Mouse (Mus musculus) neural tube, embryonic 11.5 days (tissue): Measurements from ENCODE around the gene Fgf5. TPM values are rescaled to one million over a fixed set of nuclear protein-coding genes. Genes with fewer than 3 reads are reported as not detected.

Experiments used
- ATAC-seq: fragments of 200-750 bp; cut with Nextera tagmentation; 2 replicates; pipeline ENCODE4 v1.8.0; 2017; ENCODE audit warnings: moderate number of reproducible peaks, mild to moderate bottlenecking, moderate TSS enrichment, moderate library complexity; ENCODE audit not compliant: insufficient read depth, low FRiP score, low TSS enrichment
- DNase-seq: peaks from one replicate; pipeline ENCODE4 v3.0.0-alpha.2; 2015; ENCODE audit warnings: low spot score
- H3K27ac ChIP-seq: fragments of 300-500 bp; sonication (generic); 2 replicates; pipeline ENCODE4 v1.5.1; 2014; ENCODE audit warnings: low read depth, mild to moderate bottlenecking, low read length
- H3K27me3 ChIP-seq: fragments of 300-500 bp; sonication (generic); 2 replicates; pipeline ENCODE4 v1.6.1; 2014; ENCODE audit warnings: mild to moderate bottlenecking, low read length, mixed read lengths; ENCODE audit not compliant: control insufficient read depth, insufficient read depth
- H3K36me3 ChIP-seq: fragments of 300-500 bp; sonication (generic); 2 replicates; pipeline ENCODE4 v1.6.1; 2014; ENCODE audit warnings: mild to moderate bottlenecking, low read length, moderate library complexity, mixed read lengths; ENCODE audit not compliant: control insufficient read depth, insufficient read depth
- H3K4me1 ChIP-seq: fragments of 300-500 bp; sonication (generic); 2 replicates; pipeline ENCODE4 v1.6.1; 2014; ENCODE audit warnings: low read length, mixed read lengths; ENCODE audit not compliant: control insufficient read depth, insufficient read depth
- H3K4me2 ChIP-seq: fragments of 300-500 bp; sonication (generic); 2 replicates; pipeline ENCODE4 v1.6.1; 2014; ENCODE audit warnings: low read depth, mild to moderate bottlenecking, moderate library complexity
- H3K4me3 ChIP-seq: fragments of 300-500 bp; sonication (generic); 2 replicates; pipeline ENCODE4 v1.5.1; 2014; ENCODE audit warnings: low read depth, low read length
- H3K9ac ChIP-seq: fragments of 300-500 bp; sonication (generic); 2 replicates; pipeline ENCODE4 v1.6.1; 2014; ENCODE audit warnings: mild to moderate bottlenecking, low read length
- H3K9me3 ChIP-seq: fragments of 300-500 bp; sonication (generic); 2 replicates; pipeline ENCODE4 v1.6.1; 2016; ENCODE audit warnings: low read length; ENCODE audit not compliant: control insufficient read depth
- WGBS: fragments of 180-500 bp; shearing (Covaris S2); extraction: QIAGEN DNeasy Blood & Tissue Kit; methylation state at CpG from one replicate; pipeline ENCODE4 v1.1.7; 2014; 5-methylcytosine and 5-hydroxymethylcytosine counted together
- polyA plus RNA-seq: library from polyadenylated mRNA; unstranded; fragments of >200 nt; fragmentation: Nextera tagmentation; extraction: Ambion mirVana; gene quantifications from 2 replicates; pipeline ENCODE4 v1.2.1, GENCODE M21; 2014

The Fgf5 gene
- polyA plus RNA-seq, 1 experiment from 2014 or later: 2.3 TPM

- Histone ChIP-seq H3K9ac (no peak overlapping the region), H3K27me3 (no peaks in the 10 kb centered on the region), H3K27ac (no peak overlapping the region), H3K4me1 (no peaks in the 10 kb centered on the region), H3K4me2 (no peak overlapping the region), H3K9me3 (no peaks in the 10 kb centered on the region), H3K4me3 (no peak overlapping the region), H3K36me3 (no peaks in the 10 kb centered on the region)
- no peak for ATAC-seq
- WGBS: 79% methylated on average over 7 of the region's 7 CpGs
- no peak for DNase-seq
These were observed 7.2 kb upstream of the Fgf5 start for GRCm38 (mm10) chr5:98246826-98247225.

GRCm38 (mm10) chr5:98247516-98247915 is 6.5 kb upstream of the Fgf5 start:
- H3K27ac ChIP-seq: no peak overlapping the region
- ATAC-seq (no peak), DNase-seq (no peak)
- H3K4me3 ChIP-seq: no peak overlapping the region
- no peak overlapping the region for H3K9ac ChIP-seq
- no peak overlapping the region for H3K4me2 ChIP-seq
- WGBS: 71% methylated on average over 2 of the region's 2 CpGs
- no peaks in the 10 kb centered on the region for H3K4me1 ChIP-seq
- no peaks in the 10 kb centered on the region for H3K27me3 ChIP-seq
- H3K9me3 ChIP-seq: no peaks in the 10 kb centered on the region
- no peaks in the 10 kb centered on the region for H3K36me3 ChIP-seq

DNA sequence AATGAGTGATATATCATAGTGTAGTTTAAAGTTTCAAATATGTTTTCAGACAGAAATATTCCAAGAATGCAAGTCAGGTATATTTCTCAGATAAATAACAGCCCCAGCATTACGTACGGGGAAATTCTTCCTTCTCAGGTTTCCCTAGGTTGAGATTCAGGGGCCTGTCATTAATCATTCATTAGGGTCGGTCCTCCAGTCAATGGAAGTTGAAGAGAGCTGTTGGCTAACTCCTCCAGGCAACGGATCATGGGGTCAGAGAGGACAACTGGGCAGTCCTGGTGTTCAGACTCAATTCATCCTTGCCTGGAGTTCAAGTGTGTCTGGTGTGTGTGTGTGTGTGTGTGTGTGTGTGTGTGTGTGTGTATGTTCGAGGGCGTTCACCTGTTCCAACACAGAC is 837 bp upstream of the Fgf5 start:
- H3K9ac ChIP-seq: no peak overlapping the region
- no peaks in the 10 kb centered on the region for H3K36me3 ChIP-seq
- H3K4me1 ChIP-seq: peaks cover 7% of the 10 kb centered on the region; the same call in 1 of the 2 replicates
- DNase-seq: peak; percentile 26
- no peak overlapping the region for H3K27ac ChIP-seq
- WGBS: 7% methylated on average over 6 of the region's 6 CpGs
- H3K27me3 ChIP-seq: peaks cover 25% of the 10 kb centered on the region
- H3K4me3 ChIP-seq: no peak overlapping the region
- no peak overlapping the region for H3K4me2 ChIP-seq
- no peaks in the 10 kb centered on the region for H3K9me3 ChIP-seq
- 0 out of 2 replicates have a peak, but pooled peaks have one; percentile 12 for ATAC-seq

- H3K36me3 ChIP-seq: no peaks in the 10 kb centered on the region
- no peak overlapping the region for H3K4me2 ChIP-seq
- peaks cover 7% of the 10 kb centered on the region; the same call in 1 of the 2 replicates for H3K4me1 ChIP-seq
- H3K4me3 ChIP-seq: no peak overlapping the region
- H3K27ac ChIP-seq: no peak overlapping the region
- H3K9me3 ChIP-seq: no peaks in the 10 kb centered on the region
- 2% methylated on average over 12 of the region's 12 CpGs for WGBS
- H3K27me3 ChIP-seq: peaks cover 25% of the 10 kb centered on the region
- no peak for ATAC-seq
- DNase-seq: peak; percentile 20
- H3K9ac ChIP-seq: no peak overlapping the region
These were observed 1.2 kb downstream of the Fgf5 start for GRCm38 (mm10) chr5:98255176-98255575.

GRCm38 (mm10) chr5:98255760-98256490 is 1.9 kb downstream of the Fgf5 start:
- Histone ChIP-seq H3K27ac (no peak overlapping the region), H3K27me3 (peaks cover 25% of the 10 kb centered on the region), H3K4me2 (peak overlapping the region; percentile 19; the same call in 1 of the 2 replicates), H3K4me1 (peaks cover 7% of the 10 kb centered on the region; the same call in 1 of the 2 replicates), H3K4me3 (0 out of 2 replicates have a peak overlapping the region, but pooled peaks have one; percentile 4), H3K9ac (no peak overlapping the region), H3K9me3 (no peaks in the 10 kb centered on the region), H3K36me3 (no peaks in the 10 kb centered on the region)
- 7% methylated on average over 18 of the region's 18 CpGs for WGBS
- DNase-seq (peak; percentile 29), ATAC-seq (no peak)

GRCm38 (mm10) chr5:98275318-98275818 is 21.4 kb downstream of the Fgf5 start:
- no peak for DNase-seq
- 90% methylated on average over 21 of the region's 21 CpGs for WGBS

GRCm38 (mm10) chr5:98281993-98282392 is 28.0 kb downstream of the Fgf5 start:
- Histone ChIP-seq H3K36me3 (no peaks in the 10 kb centered on the region), H3K9ac (no peak overlapping the region), H3K4me3 (no peak overlapping the region), H3K9me3 (no peaks in the 10 kb centered on the region), H3K4me1 (peaks cover 4% of the 10 kb centered on the region; the same call in 1 of the 2 replicates), H3K27me3 (no peaks in the 10 kb centered on the region), H3K27ac (no peak overlapping the region), H3K4me2 (no peak overlapping the region)
- WGBS: 24% methylated on average over 9 of the region's 9 CpGs
- no peak for DNase-seq
- ATAC-seq: peak; percentile 23; the same call in 1 of the 2 replicates

More at GRCm38 (mm10) chr5:98275318-98275818, 21.4 kb downstream of the Fgf5 start:
- H3K4me3 ChIP-seq: no peak overlapping the region
- no peaks in the 10 kb centered on the region for H3K4me1 ChIP-seq
- no peaks in the 10 kb centered on the region for H3K27me3 ChIP-seq
- H3K27ac ChIP-seq: no peak overlapping the region
- no peaks in the 10 kb centered on the region for H3K36me3 ChIP-seq
- H3K9me3 ChIP-seq: no peaks in the 10 kb centered on the region
- H3K4me2 ChIP-seq: no peak overlapping the region
- no peak for ATAC-seq
- H3K9ac ChIP-seq: no peak overlapping the region

DNA sequence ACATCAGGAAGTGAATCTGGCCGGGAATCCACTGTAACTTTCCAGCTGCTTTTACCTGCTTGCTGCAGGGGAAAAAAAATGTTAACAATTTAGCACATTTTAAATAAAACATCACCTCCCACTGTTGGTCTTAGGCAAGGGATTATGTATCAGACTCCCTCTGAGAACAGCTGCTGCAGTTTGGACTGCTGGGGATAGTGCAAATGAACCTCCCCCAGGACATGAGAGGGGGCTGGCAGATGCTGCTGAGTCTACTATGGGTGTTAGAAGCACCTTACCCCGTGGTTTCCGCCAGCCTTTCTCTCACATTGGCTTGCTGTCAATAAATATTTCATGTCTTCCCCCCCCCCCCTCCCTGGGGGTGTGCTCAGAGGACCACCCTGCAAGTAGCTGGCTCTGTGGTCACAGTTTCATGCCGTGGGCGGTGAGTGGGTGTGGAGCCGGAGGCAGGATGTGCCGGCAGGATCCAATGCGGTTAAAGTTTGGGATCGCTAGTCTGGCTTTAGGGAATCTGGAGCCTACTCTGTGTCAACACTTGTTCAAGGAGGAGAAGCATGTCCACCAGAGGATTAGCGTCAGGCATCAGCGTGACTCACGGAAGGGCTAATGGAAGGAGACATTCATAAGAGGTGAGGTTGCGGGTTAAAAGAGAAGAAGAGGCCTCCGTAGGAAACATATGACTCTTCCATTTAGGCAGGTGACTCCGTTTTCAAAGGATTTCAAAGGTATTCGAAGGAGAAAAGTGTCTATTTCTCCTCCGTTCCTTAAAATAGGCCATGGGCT is 29.9 kb downstream of the Fgf5 start:
- H3K4me2 ChIP-seq: no peak overlapping the region
- peaks cover 4% of the 10 kb centered on the region; the same call in 1 of the 2 replicates for H3K4me1 ChIP-seq
- WGBS: 41% methylated on average over 17 of the region's 17 CpGs
- no peaks in the 10 kb centered on the region for H3K27me3 ChIP-seq
- H3K27ac ChIP-seq: no peak overlapping the region
- ATAC-seq: no peak
- H3K4me3 ChIP-seq: no peak overlapping the region
- H3K36me3 ChIP-seq: no peaks in the 10 kb centered on the region
- H3K9me3 ChIP-seq: no peaks in the 10 kb centered on the region
- peak; percentile 35 for DNase-seq
- H3K9ac ChIP-seq: no peak overlapping the region
